Mouse (Mus musculus) adrenal gland, adult 18-20 months (tissue): ENCODE results near the gene Csnka2ip. TPM values are rescaled to one million over a fixed set of nuclear protein-coding genes. Genes with fewer than 3 reads are reported as not detected.

Experiments used
- total RNA-seq, 2 experiments: library from RNA; stranded (reverse); gene quantifications; 1 replicate in 1 of 2; 2 replicates in 1 of 2; pipeline ENCODE4 v1.2.3; 2021

Csnka2ip gene
- total RNA-seq, 2 experiments from 2014 or later, result not detected

Other genes with a start within 250 kb of the Csnka2ip start
- 10 to 100 TPM; 31.5 to 37.1 TPM for gene 4930453N24Rik, start 168.8 kb upstream of the Csnka2ip start, total RNA-seq
- 10 to 100 TPM; 20.6 to 23.3 TPM for gene Zfp654, start 249.2 kb upstream of the Csnka2ip start, total RNA-seq
- 100 to 1,000 TPM; 125 to 140 TPM for gene Cggbp1, start 249.6 kb upstream of the Csnka2ip start, total RNA-seq